Mouse (Mus musculus) left cerebral cortex, postnatal 10 days (tissue): ENCODE results near the gene Cxadr. TPM values are rescaled to one million over a fixed set of nuclear protein-coding genes. Genes with fewer than 3 reads are reported as not detected.

Experiments
- DNase-seq, 2 experiments: peaks; one replicate each; pipeline ENCODE4 v3.0.0; 2021 to 2022; ENCODE audit warnings: low spot score in 2 of 2, mixed read lengths in 1 of 2; ENCODE audit errors: extremely low spot score in 1 of 2
- intact Hi-C: fragments of 180-260 bp; cut with DNase I; formaldehyde crosslinking; loops from one replicate; pipeline ENCODE4 v1.15.1; 2025
- total RNA-seq, 2 experiments: library from RNA; stranded (reverse); gene quantifications; 2 replicates each; pipeline ENCODE4 v1.2.3; 2021

Cxadr gene
- 100 to 1,000 TPM; 208 to 232 TPM for total RNA-seq

DNA sequence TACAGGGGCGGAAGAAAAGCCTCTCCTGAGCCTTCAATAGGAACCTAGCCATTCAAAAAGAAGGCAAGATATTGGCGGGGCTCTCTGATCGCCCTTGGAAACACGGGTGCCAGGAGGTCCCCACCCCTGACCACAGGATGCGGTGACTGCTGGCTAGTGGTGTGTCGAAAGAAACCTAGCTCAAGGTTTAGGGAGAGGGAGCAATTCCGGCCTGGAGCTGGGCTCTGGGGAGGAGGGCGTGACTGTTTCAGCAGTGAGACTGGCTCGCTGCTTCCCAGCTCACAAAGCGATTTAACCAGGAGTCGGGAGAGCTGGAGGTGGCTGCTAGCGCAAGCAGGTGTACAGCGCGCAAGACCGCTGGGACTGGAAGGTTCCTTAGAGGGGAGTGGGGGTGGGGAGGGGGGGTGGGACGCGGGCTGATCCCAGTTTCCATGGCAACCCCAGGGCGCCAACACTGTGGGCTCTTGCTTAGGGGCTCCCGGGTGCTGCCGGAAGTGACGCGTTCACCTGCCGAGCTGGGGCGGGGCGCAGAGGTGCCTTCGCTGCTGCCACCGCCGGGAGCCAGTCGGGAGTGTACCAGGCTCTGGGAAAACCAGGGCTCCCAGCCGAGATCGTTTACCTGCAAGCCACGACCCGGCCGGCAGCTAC, at the start of gene Cxadr:
Gene Cxadr, plus strand, starts transcription at position 307 of the 648 bp plus-strand sequence.
- peak; percentile 78 to 86 for DNase-seq
- intact Hi-C loops, result loop anchor here (5.0 kb wide), 2 partner anchors 64 to 79 kb away; no protein-coding TSS in a partner anchor

DNA sequence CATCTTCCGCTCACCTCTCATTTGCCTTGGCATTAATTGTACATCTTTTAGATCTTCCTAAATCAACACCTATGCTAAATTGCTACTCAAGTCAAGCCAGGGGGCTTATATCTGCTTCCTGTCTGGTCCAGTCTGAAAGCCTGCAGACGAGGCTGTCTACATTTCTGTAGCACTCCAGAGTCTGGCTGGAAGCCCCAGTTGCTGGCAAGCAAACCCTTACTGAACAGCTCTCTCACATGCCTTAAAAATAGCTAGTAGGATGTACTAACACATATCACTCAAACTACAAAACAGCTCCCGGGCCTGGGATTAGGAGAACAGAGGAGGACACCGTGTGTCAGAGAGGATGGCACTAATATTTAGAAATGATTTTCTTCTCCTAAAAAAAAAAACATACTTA, 42.3 kb upstream of the Cxadr start:
- peak; percentile 51 to 59 for DNase-seq
- intact Hi-C loops, result no loop called here

- DNase-seq, result no peak
- intact Hi-C loops, result no loop called here
Measured at GRCm38 (mm10) chr16:78260070-78260879, 41.0 kb upstream of the Cxadr start.

GRCm38 (mm10) chr16:78261520-78261919, 39.8 kb upstream of the Cxadr start:
- no peak for DNase-seq
- intact Hi-C loops, result no loop called here

DNA sequence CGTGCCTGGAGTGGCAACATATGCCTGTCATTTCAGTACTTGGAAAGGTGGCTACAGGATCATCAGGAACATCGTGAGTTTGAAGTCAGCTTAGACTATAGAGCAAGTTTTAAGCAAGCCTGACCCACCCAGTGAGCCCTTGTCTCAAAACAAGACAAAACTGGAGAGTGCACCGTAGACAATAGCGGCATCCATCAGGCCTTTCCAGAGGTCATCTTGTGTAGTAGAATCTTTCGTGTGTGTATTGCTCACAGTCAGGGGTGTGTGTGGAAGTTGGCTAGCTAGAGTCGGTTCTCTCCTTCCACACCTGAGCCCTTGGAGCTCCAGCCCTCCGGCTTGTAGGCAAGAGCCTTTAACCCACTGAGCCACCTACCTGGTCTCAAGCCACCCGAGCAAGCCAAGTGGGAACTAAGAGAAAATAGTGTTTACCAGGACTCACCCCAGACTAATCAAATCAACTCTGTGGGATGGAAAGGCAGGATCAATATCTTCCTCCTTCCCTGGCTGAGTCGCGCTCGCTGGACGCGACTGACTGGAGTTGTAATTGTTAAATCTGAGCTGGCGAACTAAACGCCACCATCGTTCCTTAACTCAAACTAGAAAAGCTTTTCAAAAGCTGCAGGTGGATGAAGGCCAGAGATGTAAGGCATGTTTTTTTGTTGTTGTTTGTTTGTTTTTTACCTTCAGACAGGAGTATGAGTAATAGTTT, 36.7 kb upstream of the Cxadr start:
- intact Hi-C loops, result no loop called here
- DNase-seq, result no peak

DNA sequence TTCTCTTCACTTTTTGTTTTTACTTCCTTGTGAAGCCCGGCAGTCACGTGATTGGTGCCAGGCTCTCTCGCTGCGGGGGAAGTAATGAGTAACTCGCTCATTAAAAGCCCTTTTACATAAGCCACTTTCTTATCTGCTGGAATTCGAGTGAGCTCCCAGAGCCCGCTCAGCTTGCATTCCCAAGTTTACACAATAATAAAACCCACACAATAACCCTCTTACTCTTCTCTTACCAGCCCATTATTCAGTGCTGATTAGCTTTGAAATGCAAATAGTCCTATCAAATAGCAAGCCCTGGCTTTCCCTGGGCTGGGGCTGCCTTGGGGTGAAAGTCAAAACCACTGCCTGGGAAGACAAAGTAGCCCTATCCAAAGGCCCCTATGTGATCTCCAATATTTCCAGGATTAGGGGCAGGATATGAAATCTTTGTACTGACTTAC, 36.1 kb upstream of the Cxadr start:
- intact Hi-C loops, result no loop called here
- peak; percentile 24 to 46 for DNase-seq

- intact Hi-C loops, result no loop called here
- no peak for DNase-seq
Measured at GRCm38 (mm10) chr16:78265826-78266225, 35.5 kb upstream of the Cxadr start.

- intact Hi-C loops, result no loop called here
- no peak for DNase-seq
Measured at GRCm38 (mm10) chr16:78267453-78267852, 33.8 kb upstream of the Cxadr start.

DNA sequence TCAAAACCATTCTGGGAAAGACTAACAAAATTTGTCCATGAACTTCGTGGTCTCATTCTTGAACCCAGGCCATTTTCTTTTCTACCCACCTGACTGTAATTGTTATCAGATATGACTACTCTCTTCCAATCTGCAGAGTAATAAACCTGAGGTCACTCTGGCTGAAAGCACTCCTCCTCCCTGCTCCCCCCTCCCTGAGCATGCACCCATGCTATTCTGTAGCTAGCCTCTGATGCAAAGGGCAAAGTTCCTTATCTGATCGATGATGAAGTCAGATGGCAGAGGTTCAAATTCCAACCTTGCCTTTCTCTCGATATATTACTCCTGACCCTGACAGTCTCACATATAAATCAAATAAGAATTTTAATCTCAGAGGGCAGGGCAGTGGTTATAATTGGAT, 33.1 kb upstream of the Cxadr start:
- no peak for DNase-seq
- intact Hi-C loops, result no loop called here

GRCm38 (mm10) chr16:78274825-78275455, 26.3 kb upstream of the Cxadr start:
- DNase-seq, result peak in 1 of 2 experiments; percentile 31
- intact Hi-C loops, result no loop called here

DNA sequence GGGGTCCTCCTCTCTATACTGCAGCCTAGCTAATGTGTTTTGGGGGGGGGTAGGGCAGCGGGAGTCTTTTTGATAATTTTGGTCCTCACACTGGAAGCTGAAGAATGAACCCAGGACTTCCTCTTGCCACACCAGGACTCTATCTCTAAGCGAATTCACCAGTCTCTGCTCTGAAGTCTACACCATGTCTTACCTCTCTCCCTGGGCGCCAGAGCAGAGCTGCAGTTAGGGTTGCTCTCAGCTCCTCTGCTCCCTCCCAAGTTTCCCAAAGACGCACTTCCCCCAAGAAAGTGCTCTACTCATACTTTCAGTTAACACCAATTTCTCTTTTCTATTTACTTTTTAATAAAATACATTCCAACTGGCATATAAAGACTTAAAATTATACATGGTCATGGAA, 23.7 kb upstream of the Cxadr start:
- intact Hi-C loops, result no loop called here
- DNase-seq, result no peak

GRCm38 (mm10) chr16:78280093-78280881, 21.0 kb upstream of the Cxadr start:
- no peak for DNase-seq
- intact Hi-C loops, result no loop called here

DNA sequence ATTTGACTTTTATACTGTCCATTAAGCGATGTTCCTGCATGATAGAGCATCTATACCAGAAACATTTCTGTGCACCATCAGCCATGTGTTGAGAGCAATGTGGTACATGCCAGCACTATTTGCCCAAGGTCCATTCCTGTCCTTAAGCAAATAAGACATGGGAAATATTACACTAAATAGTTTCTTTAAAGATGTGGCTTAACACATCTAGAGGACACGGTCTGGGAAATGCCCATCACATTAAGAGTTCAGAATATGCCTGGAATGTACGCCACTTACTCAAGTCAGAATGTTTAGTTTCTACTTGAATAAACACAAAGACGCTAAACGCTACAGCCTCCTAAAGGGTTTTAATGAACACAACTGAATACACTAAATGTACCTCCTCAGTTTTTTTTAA, 18.1 kb upstream of the Cxadr start:
- no peak for DNase-seq
- intact Hi-C loops, result no loop called here

- intact Hi-C loops, result no loop called here
- DNase-seq, result no peak
Measured at GRCm38 (mm10) chr16:78294051-78294450, 7.2 kb upstream of the Cxadr start.

- intact Hi-C loops, result no loop called here
- DNase-seq, result no peak
Measured at GRCm38 (mm10) chr16:78294606-78295275, 6.5 kb upstream of the Cxadr start.

- intact Hi-C loops, result no loop called here
Measured at GRCm38 (mm10) chr16:78295601-78296000, 5.7 kb upstream of the Cxadr start.

GRCm38 (mm10) chr16:78296114-78296513, 5.2 kb upstream of the Cxadr start:
- intact Hi-C loops, result no loop called here
- DNase-seq, result no peak

More at GRCm38 (mm10) chr16:78295601-78296000, 5.7 kb upstream of the Cxadr start:
- no peak for DNase-seq
